Mouse (Mus musculus) lung, adult 2 months (tissue): ENCODE data around the gene Stpg1.

ENCODE experiments used
- CTCF ChIP-seq: fragments of 200-500 bp; IDR thresholded peaks from 2 replicates; pipeline ENCODE4 v1.5.1; 2011; ENCODE audit warnings: mild to moderate bottlenecking, low read length, control low read depth; ENCODE audit not compliant: insufficient read depth
- POLR2A ChIP-seq: fragments of 200-500 bp; IDR thresholded peaks from 2 replicates; pipeline ENCODE4 v1.6.1; 2011; ENCODE audit warnings: low read depth, mild to moderate bottlenecking, control low read depth, low read length, borderline replicate concordance; ENCODE audit errors: extremely low read depth

GRCm38 (mm10) chr4:135533001-135533400 is 38.4 kb downstream of the Stpg1 start:
- TF ChIP-seq CTCF: no peak
- no peak for TF ChIP-seq POLR2A
